Mouse (Mus musculus): ENCODE data around the gene Calhm2.
A peak's percentile ranks its signal among the peaks of the same experiment; 100 is the strongest.
"Not testable (repeated sequence)": the region's sequence is repeated elsewhere in the genome, so short reads cannot be mapped to it uniquely, and the experiment has no call there.

Gene Calhm2

DNA sequence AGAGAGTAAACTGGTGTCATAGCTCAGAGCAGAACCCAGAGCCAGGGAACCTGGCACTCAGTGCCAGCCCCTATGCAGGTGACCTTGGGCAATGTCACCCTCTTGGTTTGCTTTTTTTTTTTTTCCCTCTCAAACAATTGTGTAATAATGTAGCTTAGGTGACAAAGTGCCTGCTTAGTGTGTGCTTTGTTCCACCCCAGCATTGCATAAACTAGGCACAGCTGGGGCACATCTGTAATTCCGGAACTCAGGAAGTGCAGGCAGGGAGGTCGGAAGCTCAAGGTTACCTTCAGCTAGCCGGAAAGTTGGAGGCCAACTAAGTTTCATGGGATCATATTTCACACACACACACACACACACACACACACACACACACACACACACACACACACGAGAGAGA is 11.8 kb upstream of the Calhm2 start:
- no peak for DNase-seq

DNA sequence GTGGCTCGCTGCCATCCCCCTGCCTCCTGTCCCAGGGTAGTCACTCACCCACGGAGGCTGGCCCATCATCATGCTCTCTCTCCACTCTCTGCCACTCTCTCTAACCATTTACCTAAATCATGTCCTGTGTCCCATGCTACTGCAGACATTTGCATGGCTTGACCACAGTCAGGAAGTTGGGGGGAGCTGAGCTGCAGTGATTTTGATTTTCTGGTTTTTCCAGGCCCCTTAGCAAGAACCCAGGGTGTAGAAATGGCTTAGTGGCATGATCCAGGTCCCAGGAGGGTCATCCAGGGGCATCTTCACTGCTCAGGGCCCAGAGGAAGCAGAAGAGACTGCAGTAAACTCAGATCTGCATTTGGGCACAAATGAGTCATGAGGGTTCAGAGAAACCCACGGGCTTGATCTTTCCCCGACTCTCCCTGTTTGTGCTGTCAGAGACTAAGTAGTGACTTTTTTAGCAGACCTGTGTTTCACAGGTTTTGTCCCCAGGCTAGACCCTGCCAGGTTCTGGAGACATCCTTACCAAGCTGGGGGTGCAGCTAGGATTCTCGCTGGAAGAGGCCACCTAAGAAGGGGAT is 10.3 kb upstream of the Calhm2 start:
- no peak for DNase-seq

GRCm38 (mm10) chr19:47144154-47144553 is 6.1 kb upstream of the Calhm2 start, which contains the start of gene Calhm1:
TSS of gene Calhm1 (minus strand) at chr19:47144254.
- no peak for DNase-seq

- no peak for DNase-seq
Measured at GRCm38 (mm10) chr19:47142438-47142837, 4.3 kb upstream of the Calhm2 start.

DNA sequence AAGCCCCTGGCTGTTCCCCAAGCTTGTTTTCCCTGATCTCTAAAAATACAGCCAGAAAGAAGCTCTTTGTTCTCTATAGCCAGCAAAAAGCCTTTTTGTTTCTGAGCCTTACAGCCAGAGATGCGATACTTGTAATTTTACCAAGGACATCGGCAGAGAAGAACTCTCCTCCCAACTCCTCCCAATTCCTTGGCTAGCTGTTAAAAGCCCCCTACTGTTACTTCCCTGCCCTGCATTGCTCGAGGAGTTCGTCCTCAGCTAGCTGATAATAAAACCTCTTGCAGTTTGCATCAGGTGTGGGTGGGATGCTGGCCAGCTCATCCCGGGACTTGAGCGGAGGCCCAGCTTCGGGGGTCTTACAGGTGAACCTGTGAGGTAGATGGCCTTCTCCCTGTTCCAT is 1.5 kb upstream of the Calhm2 start:
- not testable (repeated sequence) for DNase-seq

- DNase-seq: peak; percentile 69
Measured at GRCm38 (mm10) chr19:47137051-47137581, 978 bp downstream of the Calhm2 start.

GRCm38 (mm10) chr19:47136170-47136569 is 1.9 kb downstream of the Calhm2 start:
- no peak for DNase-seq

DNA sequence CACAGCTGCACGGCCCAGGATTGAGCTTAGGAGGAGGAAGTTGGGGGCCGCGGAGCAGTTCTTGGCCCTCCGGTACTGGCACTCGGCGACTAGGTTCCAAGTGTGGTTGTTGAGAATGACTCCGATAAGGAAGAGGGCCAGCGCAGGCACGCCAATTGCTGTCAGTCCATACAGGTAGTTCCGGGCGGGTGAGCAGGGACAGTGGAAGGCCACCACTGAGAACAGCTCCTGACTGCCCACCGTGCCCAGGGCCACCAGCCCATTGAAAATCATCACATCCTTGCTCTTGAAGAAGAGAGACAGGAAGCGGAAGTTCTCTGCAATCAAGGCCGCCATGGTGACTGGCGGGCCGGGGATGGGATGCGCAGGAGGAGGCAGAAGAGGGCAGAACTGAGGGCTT is 2.5 kb downstream of the Calhm2 start:
- DNase-seq: no peak

GRCm38 (mm10) chr19:47133161-47133560 is 4.9 kb downstream of the Calhm2 start:
- peak; percentile 27 for DNase-seq

- no peak for DNase-seq
Measured at GRCm38 (mm10) chr19:47130551-47131125, 7.5 kb downstream of the Calhm2 start.

DNA sequence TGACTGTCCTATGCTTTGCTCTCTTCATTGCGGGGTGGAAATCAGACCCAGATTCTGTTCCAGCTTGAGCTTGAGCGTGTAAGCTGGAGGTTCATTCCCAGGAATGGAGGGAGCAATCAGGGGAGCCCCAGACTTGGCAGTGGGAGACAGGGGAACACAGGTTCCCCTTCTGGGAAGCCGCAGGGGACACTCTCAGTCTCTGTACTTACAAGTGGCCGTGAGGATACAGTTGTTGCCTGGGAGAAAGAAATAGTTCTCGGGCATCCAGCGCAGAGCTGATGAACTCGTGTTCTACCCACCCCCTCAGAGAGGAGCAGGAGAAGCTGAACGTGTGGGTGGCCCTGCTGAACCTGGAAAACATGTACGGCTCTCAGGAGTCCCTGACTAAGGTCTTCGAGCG is 9.3 kb downstream of the Calhm2 start:
- no peak for DNase-seq

- no peak for DNase-seq
Measured at GRCm38 (mm10) chr19:47128164-47128563, 9.9 kb downstream of the Calhm2 start.

- no peak for DNase-seq
Measured at GRCm38 (mm10) chr19:47122802-47123201, 15.3 kb downstream of the Calhm2 start.

GRCm38 (mm10) chr19:47121054-47121453 is 17.0 kb downstream of the Calhm2 start:
- DNase-seq: no peak

DNA sequence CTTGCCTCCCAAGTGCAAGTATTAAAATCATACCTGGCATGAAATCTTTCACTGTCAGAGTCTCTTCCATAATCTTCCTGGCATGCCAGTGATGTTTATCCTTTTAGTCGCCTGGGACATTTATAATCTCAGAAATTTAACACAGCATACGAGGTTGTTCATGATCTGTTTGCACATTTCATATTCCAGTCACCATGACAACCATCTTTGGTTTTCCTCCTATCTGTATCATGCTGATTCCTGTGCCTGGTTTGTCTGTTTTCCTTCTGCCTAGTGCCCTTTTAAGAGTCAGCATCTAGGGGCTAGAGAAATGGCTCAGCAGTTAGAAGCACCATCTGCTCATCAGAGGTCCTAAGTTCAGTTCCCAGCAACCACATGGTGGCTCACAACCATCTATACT is 19.5 kb downstream of the Calhm2 start:
- DNase-seq: no peak

DNA sequence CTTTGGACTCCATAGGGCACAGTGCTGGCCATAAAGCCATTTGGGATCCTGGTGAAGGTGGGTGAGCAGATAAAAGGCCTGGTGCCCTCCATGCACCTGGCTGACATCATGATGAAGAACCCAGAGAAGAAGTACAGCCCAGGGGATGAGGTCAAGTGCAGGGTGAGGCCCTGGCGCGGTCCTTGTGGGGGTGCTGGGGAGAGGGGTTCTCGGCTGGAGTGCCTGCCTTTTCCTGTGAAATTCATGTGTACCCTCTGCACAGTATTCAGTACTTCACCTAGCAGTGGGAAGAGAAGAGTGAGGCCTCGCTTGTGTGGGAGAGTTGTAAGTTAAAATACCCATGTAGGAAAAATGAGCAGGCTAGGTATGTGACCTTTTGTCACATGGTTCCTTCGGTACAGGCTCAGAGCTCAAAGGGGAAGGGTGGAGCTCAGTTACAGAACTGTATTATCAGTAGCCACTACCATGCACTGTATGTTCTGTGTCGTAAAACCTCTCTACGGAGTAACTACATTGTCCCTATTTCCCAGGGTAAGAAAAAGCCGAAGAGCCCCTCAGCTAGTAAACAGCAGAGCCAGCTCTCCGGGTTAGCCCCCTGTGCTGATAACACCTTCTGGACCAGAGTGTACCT is 33.3 kb downstream of the Calhm2 start:
- DNase-seq: no peak

DNA sequence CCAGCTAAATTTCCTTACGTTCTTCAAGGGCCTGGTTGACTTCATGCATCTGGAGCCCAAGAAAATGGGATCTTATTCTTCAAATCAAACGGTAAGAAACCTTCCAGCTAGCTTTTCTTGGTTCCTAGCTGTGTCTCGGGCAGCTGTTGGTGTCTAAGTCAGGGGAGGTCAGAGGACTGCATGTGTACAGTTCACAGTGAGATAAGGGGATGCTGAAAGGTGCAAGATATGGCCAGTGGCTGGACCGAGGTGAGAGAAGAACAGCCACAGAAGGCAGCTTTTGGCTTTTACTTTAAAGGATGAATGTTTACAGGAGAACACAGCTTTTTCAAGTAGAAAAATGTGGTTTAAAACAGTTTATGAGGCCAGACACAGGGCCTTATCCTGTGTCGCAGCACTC is 37.0 kb downstream of the Calhm2 start:
- no peak for DNase-seq

DNA sequence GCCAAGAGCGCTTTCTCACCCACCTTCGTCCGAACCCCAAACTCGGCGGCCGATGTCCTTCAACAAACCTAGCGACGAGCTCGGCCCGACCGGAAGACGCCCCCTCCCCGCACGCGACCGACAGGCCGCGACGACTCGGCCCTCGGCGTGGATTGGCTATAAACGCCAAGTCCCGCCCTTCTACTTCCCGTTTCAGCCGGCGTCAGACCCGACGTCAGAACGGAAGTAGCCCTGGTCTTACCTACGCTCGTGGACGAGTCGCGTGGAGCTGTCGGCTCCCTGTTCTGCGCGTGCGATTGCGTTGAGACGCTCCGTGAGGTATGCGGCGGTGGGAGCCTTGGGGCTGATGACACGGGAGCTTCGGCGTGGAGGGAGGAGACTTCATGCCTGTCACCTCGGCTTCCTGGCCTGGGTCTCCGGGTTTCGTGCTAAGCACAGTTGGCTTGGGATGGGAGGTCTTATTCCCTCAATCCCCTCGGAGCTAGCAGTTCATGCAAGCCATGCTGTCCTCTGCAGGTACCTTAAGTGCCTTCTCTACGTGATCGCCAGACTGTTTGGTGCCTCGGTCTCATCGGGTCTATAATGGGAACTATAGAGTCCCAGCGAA is 47.4 kb downstream of the Calhm2 start, which contains the start of the genes Usmg5 and Pdcd11:
Usmg5 (minus strand) TSS at position 98 of the 607 bp plus-strand sequence.
Pdcd11 (plus strand) TSS at position 219 of the 607 bp plus-strand sequence.
- peak; percentile 98 for DNase-seq

- peak; percentile 9 for DNase-seq
Measured at GRCm38 (mm10) chr19:47089718-47090525, 48.2 kb downstream of the Calhm2 start.

DNA sequence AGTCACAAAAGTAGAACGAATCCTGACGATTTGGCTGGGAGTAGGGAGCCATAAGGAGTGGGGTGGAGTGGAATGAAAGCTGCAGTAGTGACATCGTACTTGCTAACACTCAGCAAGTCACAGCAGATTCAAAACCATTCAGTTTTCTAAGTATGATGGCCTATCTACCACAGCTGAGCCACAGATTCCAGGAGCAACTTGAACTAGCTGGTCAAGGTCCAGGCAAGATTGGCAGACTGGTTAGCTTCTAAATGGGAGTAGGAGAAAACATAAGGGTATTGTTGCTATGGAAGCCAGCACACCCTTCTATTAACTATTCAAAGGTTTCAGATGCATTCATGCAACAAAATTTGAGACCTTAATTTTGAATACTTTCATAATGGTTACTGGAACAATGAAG is 49.9 kb downstream of the Calhm2 start:
- no peak for DNase-seq

DNA sequence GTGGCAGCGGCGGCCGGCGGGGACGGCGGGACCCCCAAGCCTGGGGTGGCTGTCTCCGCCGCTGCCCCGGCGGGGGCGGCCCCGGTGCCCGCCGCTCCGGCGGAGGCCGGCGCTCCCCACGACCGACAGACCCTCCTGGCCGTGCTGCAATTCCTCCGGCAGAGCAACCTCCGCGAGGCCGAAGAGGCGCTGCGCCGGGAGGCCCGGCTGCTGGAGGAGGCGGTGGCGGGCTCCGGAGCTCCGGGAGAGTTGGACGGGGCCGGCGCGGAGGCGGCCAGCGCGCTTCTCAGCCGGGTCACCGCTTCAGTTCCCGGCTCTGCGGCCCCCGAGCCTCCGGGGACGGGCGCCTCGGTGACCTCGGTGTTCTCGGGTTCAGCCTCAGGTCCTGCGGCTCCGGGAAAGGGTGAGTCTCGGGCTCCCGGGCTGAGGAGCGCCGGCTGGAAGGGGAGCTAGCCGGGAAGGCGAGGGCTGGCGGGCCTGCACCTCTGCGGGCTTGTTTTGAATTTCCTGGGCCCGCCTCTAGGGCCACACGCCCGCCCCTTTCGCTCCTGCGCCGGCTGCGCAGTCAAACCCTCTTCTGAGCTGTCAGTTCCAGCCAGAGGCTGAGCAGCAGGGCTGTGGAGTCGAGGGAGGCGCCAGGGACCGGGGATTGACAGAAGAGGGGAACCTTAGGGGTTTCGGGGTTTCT is 70.0 kb downstream of the Calhm2 start:
- DNase-seq: peak; percentile 85
